Mouse (Mus musculus): ENCODE results near the gene Armcx1. TPM values are rescaled to one million over a fixed set of nuclear protein-coding genes. Genes with fewer than 3 reads are reported as not detected.
A peak's percentile ranks its signal among the peaks of the same experiment; 100 is the strongest.
"Not testable (repeated sequence)": the region's sequence is repeated elsewhere in the genome, so short reads cannot be mapped to it uniquely, and the experiment has no call there.

The Armcx1 gene
- polyA plus RNA-seq, 2 experiments = 4.3 to 4.4 TPM

- peak; percentile 52 to 60 (median 56) for DNase-seq (ENCODE audit: low read depth in 3 of 3, low spot score in 3 of 3)
- peak; percentile 86 for ATAC-seq (ENCODE audit: insufficient read depth)
- peak within 1 kb of the TSS; percentile 57 to 60 for H3K4me3 ChIP-seq (ENCODE audit: insufficient read depth in 1 of 2, low read depth in 2 of 2, low read length in 2 of 2)
- no peaks in the 10 kb centered on the region for H3K9me3 ChIP-seq (ENCODE audit: control insufficient read depth, low read length)
- WGBS (ENCODE audit: insufficient replicate concordance) = 17% methylated on average over 42 of the region's 46 CpGs
- peak within 1 kb of the TSS; percentile 70 for H3K9ac ChIP-seq (replicated peaks)
- H3K36me3 ChIP-seq (replicated peaks; ENCODE audit: control insufficient read depth, insufficient read depth, low read depth) = no peaks in the 10 kb centered on the region
- H3K4me2 ChIP-seq (ENCODE audit: low read depth) = peak within 1 kb of the TSS; percentile 61
- peaks cover 0 to 8% of the 10 kb centered on the region in 2 experiments; a peak in 2 of 4 replicates for H3K4me1 ChIP-seq (replicated peaks; ENCODE audit: control insufficient read depth in 2 of 2, insufficient read depth in 2 of 2, low read length in 1 of 2)
- TF ChIP-seq EP300 (IDR thresholded peaks at IDR 0.05; ENCODE audit: low read depth) = no peak
- no peak for TF ChIP-seq CTCF (IDR thresholded peaks at IDR 0.05; ENCODE audit: low read depth)
- no peaks in the 10 kb centered on the region for H3K27me3 ChIP-seq (ENCODE audit: control insufficient read depth, insufficient read depth, low read length)
- no peak within 1 kb of the TSS for H3K27ac ChIP-seq
These were observed 38.9 kb downstream of the Armcx1 start, which contains the start of gene Armcx3 for GRCm38 (mm10) chrX:134756434-134757292. Gene Armcx3 (plus strand): TSS chrX:134756595.

GRCm38 (mm10) chrX:134757293-134757995 lies 39.7 kb downstream of the Armcx1 start:
- Histone ChIP-seq H3K4me2 (ENCODE audit: low read depth) (peak overlapping the region; percentile 61), H3K36me3 (replicated peaks; ENCODE audit: control insufficient read depth, insufficient read depth, low read depth) (no peaks in the 10 kb centered on the region), H3K4me1 (replicated peaks; ENCODE audit: control insufficient read depth in 2 of 2, insufficient read depth in 2 of 2, low read length in 1 of 2) (peaks cover 0 to 8% of the 10 kb centered on the region in 2 experiments; a peak in 2 of 4 replicates), H3K9ac (replicated peaks) (peak overlapping the region; percentile 70), H3K27me3 (ENCODE audit: control insufficient read depth, insufficient read depth, low read length) (no peaks in the 10 kb centered on the region), H3K27ac (no peak overlapping the region), H3K9me3 (ENCODE audit: control insufficient read depth, low read length) (no peaks in the 10 kb centered on the region), H3K4me3 (ENCODE audit: insufficient read depth in 1 of 2, low read depth in 2 of 2, low read length in 2 of 2) (peak overlapping the region; percentile 57 to 60)
- ATAC-seq (ENCODE audit: insufficient read depth) = no peak
- no peak for DNase-seq (ENCODE audit: low read depth in 3 of 3, low spot score in 3 of 3)
- TF ChIP-seq EP300 (IDR thresholded peaks at IDR 0.05; ENCODE audit: low read depth) (no peak), CTCF (IDR thresholded peaks at IDR 0.05; ENCODE audit: low read depth) (no peak)
- WGBS (ENCODE audit: insufficient replicate concordance) = 15% methylated on average over 13 of the region's 13 CpGs

- not testable (repeated sequence) for DNase-seq (ENCODE audit: low read depth in 3 of 3, low spot score in 3 of 3); H3K36me3 ChIP-seq (replicated peaks; ENCODE audit: control insufficient read depth, insufficient read depth, low read depth); H3K4me1 ChIP-seq (replicated peaks; ENCODE audit: control insufficient read depth in 2 of 2, insufficient read depth in 2 of 2, low read length in 1 of 2); H3K4me2 ChIP-seq (ENCODE audit: low read depth); H3K9me3 ChIP-seq (ENCODE audit: control insufficient read depth, low read length); H3K4me3 ChIP-seq (ENCODE audit: insufficient read depth in 1 of 2, low read depth in 2 of 2, low read length in 2 of 2); H3K9ac ChIP-seq (replicated peaks); H3K27me3 ChIP-seq (ENCODE audit: control insufficient read depth, insufficient read depth, low read length); ATAC-seq (ENCODE audit: insufficient read depth); H3K27ac ChIP-seq
- 41% methylated on average over 4 of the region's 4 CpGs for WGBS (ENCODE audit: insufficient replicate concordance)
These were observed 45.9 kb downstream of the Armcx1 start for GRCm38 (mm10) chrX:134763428-134764198.

Small RNA genes lying within 50 kb of the gene (microRNA-seq; reads per million reads assigned to microRNA genes)
- not detected for gene Mir7093

Other genes with a start within 250 kb of the Armcx1 start
- gene Taf7l, start 241.5 kb upstream of the Armcx1 start, polyA plus RNA-seq (2012; rRNA removed) = not detected in 2 replicates
- gene Taf7l, start 241.5 kb upstream of the Armcx1 start, polyA plus RNA-seq (2014; fragmentation: Nextera tagmentation; extraction: Ambion mirVana) = not detected in 2 replicates
- gene Timm8a1, start 176.1 kb upstream of the Armcx1 start, polyA plus RNA-seq (2012; rRNA removed) = 10.1 and 18.7 TPM in 2 replicates
- 92.5 and 92.8 TPM in 2 replicates for gene Timm8a1, start 176.1 kb upstream of the Armcx1 start, polyA plus RNA-seq (2014; fragmentation: Nextera tagmentation; extraction: Ambion mirVana)
- 9.1 and 16.3 TPM in 2 replicates for gene Btk, start 134.4 kb upstream of the Armcx1 start, polyA plus RNA-seq (2012; rRNA removed)
- 10.9 and 13.4 TPM in 2 replicates for gene Btk, start 134.4 kb upstream of the Armcx1 start, polyA plus RNA-seq (2014; fragmentation: Nextera tagmentation; extraction: Ambion mirVana)
- gene Rpl36a, start 132.3 kb upstream of the Armcx1 start, polyA plus RNA-seq (2012; rRNA removed) = 600 and 1,190 TPM in 2 replicates
- gene Rpl36a, start 132.3 kb upstream of the Armcx1 start, polyA plus RNA-seq (2014; fragmentation: Nextera tagmentation; extraction: Ambion mirVana) = 428 and 436 TPM in 2 replicates
- gene Gla, start 116.8 kb upstream of the Armcx1 start, polyA plus RNA-seq (2012; rRNA removed) = 1.5 and 1.7 TPM in 2 replicates
- 3.9 TPM in 2 replicates for gene Gla, start 116.8 kb upstream of the Armcx1 start, polyA plus RNA-seq (2014; fragmentation: Nextera tagmentation; extraction: Ambion mirVana)
- 28.6 and 47.4 TPM in 2 replicates for gene Hnrnph2, start 116.8 kb upstream of the Armcx1 start, polyA plus RNA-seq (2012; rRNA removed)
- 53.7 and 60.1 TPM in 2 replicates for gene Hnrnph2, start 116.8 kb upstream of the Armcx1 start, polyA plus RNA-seq (2014; fragmentation: Nextera tagmentation; extraction: Ambion mirVana)
- 0.80 and 1.3 TPM in 2 replicates for gene Armcx4, start 31.4 kb upstream of the Armcx1 start, polyA plus RNA-seq (2012; rRNA removed)
- gene Armcx4, start 31.4 kb upstream of the Armcx1 start, polyA plus RNA-seq (2014; fragmentation: Nextera tagmentation; extraction: Ambion mirVana) = 0.23 and 0.36 TPM in 2 replicates
- gene Armcx6, start 33.5 kb downstream of the Armcx1 start, polyA plus RNA-seq (2012; rRNA removed) = 3.2 and 5.0 TPM in 2 replicates
- gene Armcx6, start 33.5 kb downstream of the Armcx1 start, polyA plus RNA-seq (2014; fragmentation: Nextera tagmentation; extraction: Ambion mirVana) = 3.7 and 3.9 TPM in 2 replicates
- gene Armcx3, start 38.6 kb downstream of the Armcx1 start, polyA plus RNA-seq (2012; rRNA removed) = 4.7 and 9.0 TPM in 2 replicates
- gene Armcx3, start 38.6 kb downstream of the Armcx1 start, polyA plus RNA-seq (2014; fragmentation: Nextera tagmentation; extraction: Ambion mirVana) = 14.4 and 16.1 TPM in 2 replicates
- 6.1 and 7.4 TPM in 2 replicates for gene Armcx2, start 91.3 kb downstream of the Armcx1 start, polyA plus RNA-seq (2012; rRNA removed)
- gene Armcx2, start 91.3 kb downstream of the Armcx1 start, polyA plus RNA-seq (2014; fragmentation: Nextera tagmentation; extraction: Ambion mirVana) = 7.2 and 9.9 TPM in 2 replicates
- gene Nxf2, start 246.8 kb downstream of the Armcx1 start, polyA plus RNA-seq (2012; rRNA removed) = 0.09 and 0.10 TPM in 2 replicates
- 0.14 and 0.33 TPM in 2 replicates for gene Nxf2, start 246.8 kb downstream of the Armcx1 start, polyA plus RNA-seq (2014; fragmentation: Nextera tagmentation; extraction: Ambion mirVana)

Data from liver, embryonic 14.5 days (tissue).